Comparison of ENCODE assay signal across 8 mouse cellular contexts in genomic region chr16:96044096-96044495, GRCm38 (mm10). TPM values are rescaled to one million over a fixed set of nuclear protein-coding genes. Genes with fewer than 3 reads are reported as not detected.
DNase-seq lines count a peak whose midpoint lies in the region; ATAC-seq and TF ChIP-seq lines count a peak whose summit lies in the region.

No protein-coding gene starts in this region.

- no peak overlapping the region for H3K4me3 ChIP-seq in gastrocnemius, adult 2 months

- peak; percentile 70 for DNase-seq in gastrocnemius, adult 2 months
- DNase-seq in gastrocnemius, postnatal 4 days (ENCODE audit: low spot score in 2 of 2): no peak
- DNase-seq in urinary bladder, postnatal 36 days (ENCODE audit: low spot score in 2 of 2): peak; percentile 27 to 29
- DNase-seq in urinary bladder, adult 2 months (ENCODE audit: low spot score): no peak
- DNase-seq in embryo, embryonic 10 days (ENCODE audit: low spot score): peak; percentile 76
- peak; percentile 71 to 73 for DNase-seq in kidney, postnatal 25 days
- peak; percentile 24 for DNase-seq in skeletal muscle tissue, adult 2 months (ENCODE audit: low read depth, low spot score)

- peak; percentile 69 for TF ChIP-seq CTCF in gastrocnemius, adult 2 months (IDR thresholded peaks at IDR 0.05)

- H3K27ac ChIP-seq in gastrocnemius, adult 2 months: peak overlapping the region; percentile 65; the same call in 1 of the 2 replicates

- intact Hi-C loops in gastrocnemius, adult 2 months (cut with DNase I): loop anchor here (2.0 to 10.0 kb wide), 2 partner anchors 107 to 301 kb away; no protein-coding TSS in a partner anchor

- no peak for ATAC-seq in granulocyte monocyte progenitor cell, adult 5-6 weeks (replicated peaks; ENCODE audit: poor library complexity, severe bottlenecking)

RNA-seq across cellular contexts. Expression of gene Brwd1, which starts 38.2 kb away (rescaled TPM):
- total RNA-seq in gastrocnemius, adult 2 months (2021): 10 to 100 TPM; 56.4 to 62.8 TPM
- total RNA-seq in gastrocnemius, postnatal 4 days (2021): 100 to 1,000 TPM; 118 to 133 TPM
- polyA plus RNA-seq in urinary bladder, adult 2 months (2012; rRNA removed): 47.4 and 50.1 TPM in 2 replicates
- 44.6 and 57.6 TPM in 2 replicates for total RNA-seq in granulocyte monocyte progenitor cell, adult 5-6 weeks (2014; fragmentation: Nextera tagmentation)
- 37.2 and 41.7 TPM in 2 replicates for total RNA-seq in granulocyte monocyte progenitor cell, adult 5-6 weeks (2017)

RNA-seq across cellular contexts. Expression of gene Psmg1, which starts 53.3 kb away (rescaled TPM):
- 10 to 100 TPM in 1 of 2 experiments, 1 to 10 TPM in 1; 9.6 to 14.9 TPM for total RNA-seq in gastrocnemius, adult 2 months (2021)
- total RNA-seq in gastrocnemius, postnatal 4 days (2021): 10 to 100 TPM; 22.2 to 24.6 TPM
- 33.6 and 33.8 TPM in 2 replicates for polyA plus RNA-seq in urinary bladder, adult 2 months (2012; rRNA removed)
- total RNA-seq in granulocyte monocyte progenitor cell, adult 5-6 weeks (2014; fragmentation: Nextera tagmentation): 53.2 and 68.7 TPM in 2 replicates
- total RNA-seq in granulocyte monocyte progenitor cell, adult 5-6 weeks (2017): 71.9 and 94.4 TPM in 2 replicates

Comparison
In these comparisons a context has a peak if more than half of its experiments do, and no peak if none do; other contexts are left out.
1. DNase-seq: peak in gastrocnemius, adult 2 months (single experiment), urinary bladder, postnatal 36 days (2 of 2), embryo, embryonic 10 days (single experiment), kidney, postnatal 25 days (2 of 2) and skeletal muscle tissue, adult 2 months (single experiment); none in gastrocnemius, postnatal 4 days (0 of 2) and urinary bladder, adult 2 months (single experiment).